Mouse (Mus musculus) right cerebral cortex, postnatal 14 days (tissue): ENCODE data around the gene Tbc1d9.
"Not testable (repeated sequence)": the region's sequence is repeated elsewhere in the genome, so short reads cannot be mapped to it uniquely, and the experiment has no call there.

Source experiments
- DNase-seq: peaks from one replicate; pipeline ENCODE4 v3.0.0; 2022

The Tbc1d9 gene

GRCm38 (mm10) chr8:83244151-83244550, 79.0 kb downstream of the Tbc1d9 start:
- DNase-seq: no peak

GRCm38 (mm10) chr8:83250858-83251257, 85.7 kb downstream of the Tbc1d9 start:
- DNase-seq: no peak

- no peak for DNase-seq
These were observed 86.5 kb downstream of the Tbc1d9 start for GRCm38 (mm10) chr8:83251362-83252246.

GRCm38 (mm10) chr8:83252791-83253190, 87.6 kb downstream of the Tbc1d9 start:
- no peak for DNase-seq

- no peak for DNase-seq
These were observed 92.5 kb downstream of the Tbc1d9 start for GRCm38 (mm10) chr8:83257631-83258030.

- DNase-seq: peak; percentile 23
These were observed 95.5 kb downstream of the Tbc1d9 start for GRCm38 (mm10) chr8:83260418-83261215.

GRCm38 (mm10) chr8:83271172-83271571, 106.0 kb downstream of the Tbc1d9 start:
- DNase-seq: no peak

GRCm38 (mm10) chr8:83272464-83272863, 107.3 kb downstream of the Tbc1d9 start:
- DNase-seq: no peak

GRCm38 (mm10) chr8:83274470-83274869, 109.3 kb downstream of the Tbc1d9 start:
- DNase-seq: no peak

- no peak for DNase-seq
These were observed 113.3 kb downstream of the Tbc1d9 start for GRCm38 (mm10) chr8:83278431-83278830.

GRCm38 (mm10) chr8:83285391-83285790, 120.2 kb downstream of the Tbc1d9 start:
- no peak for DNase-seq

GRCm38 (mm10) chr8:83290176-83290575, 125.0 kb downstream of the Tbc1d9 start, which contains the start of gene Ucp1:
Gene Ucp1, plus strand, starts transcription at chr8:83290352.
- DNase-seq: no peak

GRCm38 (mm10) chr8:83297375-83297774, 132.2 kb downstream of the Tbc1d9 start:
- no peak for DNase-seq

GRCm38 (mm10) chr8:83300135-83300534, 135.0 kb downstream of the Tbc1d9 start:
- DNase-seq: no peak

- no peak for DNase-seq
These were observed 139.8 kb downstream of the Tbc1d9 start for GRCm38 (mm10) chr8:83304946-83305345.

GRCm38 (mm10) chr8:83309836-83310235, 144.7 kb downstream of the Tbc1d9 start:
- no peak for DNase-seq

- DNase-seq: not testable (repeated sequence)
These were observed 149.9 kb downstream of the Tbc1d9 start for GRCm38 (mm10) chr8:83315084-83315483.

- DNase-seq: no peak
These were observed 150.5 kb downstream of the Tbc1d9 start for GRCm38 (mm10) chr8:83315691-83316090.

GRCm38 (mm10) chr8:83320543-83320942, 155.4 kb downstream of the Tbc1d9 start:
- DNase-seq: no peak

GRCm38 (mm10) chr8:83322374-83322773, 157.2 kb downstream of the Tbc1d9 start:
- DNase-seq: no peak
